Mouse (Mus musculus) midbrain, embryonic 13.5 days (tissue): ENCODE measurements around the gene Cdt1. TPM values are rescaled to one million over a fixed set of nuclear protein-coding genes. Genes with fewer than 3 reads are reported as not detected.
A peak's percentile ranks its signal among the peaks of the same experiment; 100 is the strongest.

Experiments used
- ATAC-seq: fragments of 200-750 bp; cut with Nextera tagmentation; 2 replicates; pipeline ENCODE4 v1.8.0; 2017; ENCODE audit warnings: mild to moderate bottlenecking, moderate TSS enrichment, moderate library complexity
- H3K27ac ChIP-seq: fragments of 300-500 bp; sonication (generic); 2 replicates; pipeline ENCODE4 v1.5.1; 2015; ENCODE audit warnings: inconsistent platforms, mild to moderate bottlenecking, moderate library complexity
- H3K27me3 ChIP-seq: fragments of 300-500 bp; sonication (generic); 2 replicates; pipeline ENCODE4 v1.6.1; 2015; ENCODE audit warnings: mild to moderate bottlenecking, inconsistent platforms
- H3K36me3 ChIP-seq: fragments of 300-500 bp; sonication (generic); 2 replicates; pipeline ENCODE4 v1.6.1; 2015; ENCODE audit warnings: mild to moderate bottlenecking, inconsistent platforms
- H3K4me1 ChIP-seq: fragments of 300-500 bp; sonication (generic); replicated peaks from 2 replicates; pipeline ENCODE4 v1.6.1; 2015; ENCODE audit warnings: inconsistent platforms
- H3K4me2 ChIP-seq: fragments of 300-500 bp; sonication (generic); replicated peaks from 2 replicates; pipeline ENCODE4 v1.6.1; 2015; ENCODE audit warnings: moderate library complexity, mild to moderate bottlenecking, inconsistent platforms
- H3K4me3 ChIP-seq: fragments of 300-500 bp; sonication (generic); replicated peaks from 2 replicates; pipeline ENCODE4 v1.5.1; 2015; ENCODE audit warnings: mild to moderate bottlenecking, inconsistent platforms
- H3K9ac ChIP-seq: fragments of 300-500 bp; sonication (generic); replicated peaks from 2 replicates; pipeline ENCODE4 v1.6.1; 2015; ENCODE audit warnings: mild to moderate bottlenecking, inconsistent platforms
- H3K9me3 ChIP-seq: fragments of 300-500 bp; sonication (generic); 2 replicates; pipeline ENCODE4 v1.6.1; 2016; ENCODE audit warnings: mild to moderate bottlenecking, inconsistent platforms
- WGBS: fragments of 180-500 bp; shearing (Covaris S2); methylation state at CpG from one replicate; pipeline ENCODE4 v1.1.7; 2015; 5-methylcytosine and 5-hydroxymethylcytosine counted together
- polyA plus RNA-seq: library from polyadenylated mRNA; unstranded; fragments of >200 nt; fragmentation: Nextera tagmentation; extraction: Ambion mirVana; gene quantifications from 2 replicates; pipeline ENCODE4 v1.2.1, GENCODE M21; 2015

The Cdt1 gene
- polyA plus RNA-seq, 1 experiment from 2014 or later = 14.1 TPM

DNA sequence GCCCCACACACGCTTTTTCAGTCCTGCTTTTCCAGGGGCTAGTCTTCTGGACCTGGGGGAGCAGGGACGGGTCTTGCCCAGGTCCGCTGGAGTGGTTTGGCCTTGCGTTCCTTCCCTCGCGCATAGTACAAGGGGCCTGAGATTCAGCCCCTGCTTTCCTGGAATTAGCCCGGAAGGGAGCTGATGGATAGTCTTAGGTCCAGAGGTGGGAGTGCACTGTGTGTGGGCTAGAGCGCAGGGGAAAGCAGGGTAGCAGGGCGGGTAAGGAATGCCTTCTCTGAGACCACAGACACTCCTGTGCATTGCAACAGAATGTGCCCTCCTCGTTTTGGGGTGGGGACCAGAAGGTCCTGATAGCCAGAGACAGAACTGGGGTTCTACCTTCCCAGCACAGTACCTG lies 9.3 kb downstream of the Cdt1 start:
- peaks cover 34% of the 10 kb centered on the region for H3K4me1 ChIP-seq
- H3K4me3 ChIP-seq = peak overlapping the region; percentile 67
- peak; percentile 46 for ATAC-seq
- H3K9ac ChIP-seq = peak overlapping the region; percentile 86
- peak overlapping the region; percentile 87 for H3K4me2 ChIP-seq
- peaks cover 14% of the 10 kb centered on the region for H3K36me3 ChIP-seq
- no peak overlapping the region; the same call in 1 of the 2 replicates for H3K27ac ChIP-seq
- H3K9me3 ChIP-seq = no peaks in the 10 kb centered on the region
- H3K27me3 ChIP-seq = no peaks in the 10 kb centered on the region
- 38% methylated on average over 10 of the region's 10 CpGs for WGBS

DNA sequence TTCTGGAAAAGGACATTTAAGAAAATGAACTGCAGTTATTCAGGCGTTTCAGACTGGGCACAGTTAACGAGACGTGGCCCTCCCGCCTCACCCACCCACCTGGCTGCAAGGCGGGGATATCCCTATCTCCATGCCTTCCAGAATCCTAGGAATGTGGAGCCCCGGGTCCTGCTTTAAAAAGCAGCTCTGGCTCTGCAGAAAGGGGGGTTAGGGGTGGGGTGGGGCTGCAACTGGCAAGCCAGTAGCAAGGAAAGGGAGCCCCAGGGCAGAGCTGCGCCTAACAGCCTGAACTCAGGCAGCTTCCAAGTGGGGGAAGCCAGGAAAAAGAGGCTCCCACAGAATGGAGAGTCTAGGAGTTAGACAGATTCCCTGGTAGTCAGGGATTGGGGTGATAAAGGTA lies 11.4 kb downstream of the Cdt1 start:
- WGBS = 33% methylated on average over 7 of the region's 7 CpGs
- no peak overlapping the region for H3K9ac ChIP-seq
- H3K36me3 ChIP-seq = peaks cover 7% of the 10 kb centered on the region; the same call in 1 of the 2 replicates
- no peaks in the 10 kb centered on the region for H3K27me3 ChIP-seq
- peaks cover 27% of the 10 kb centered on the region for H3K4me1 ChIP-seq
- H3K9me3 ChIP-seq = no peaks in the 10 kb centered on the region
- ATAC-seq = no peak
- no peak overlapping the region for H3K4me3 ChIP-seq
- no peak overlapping the region for H3K4me2 ChIP-seq
- H3K27ac ChIP-seq = no peak overlapping the region

DNA sequence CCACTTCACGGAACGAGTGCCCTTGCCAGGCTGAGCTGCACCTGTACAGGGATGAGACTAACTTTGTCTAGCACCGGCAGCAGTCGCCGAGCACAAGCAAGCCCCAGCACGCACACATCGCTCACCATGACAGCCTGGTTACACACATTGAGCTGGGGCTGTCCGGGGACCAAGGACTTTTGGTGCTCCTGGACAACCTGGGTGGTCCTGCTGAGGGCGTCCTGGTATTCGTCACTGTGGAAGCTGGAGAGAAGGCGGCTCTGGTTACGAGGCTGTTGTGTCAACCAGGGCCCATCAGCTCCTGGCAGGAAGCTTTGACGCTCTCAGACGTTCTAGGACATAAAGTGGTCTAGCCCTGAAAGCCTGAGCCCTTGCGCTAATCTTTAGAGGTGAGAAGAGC lies 13.1 kb downstream of the Cdt1 start:
- no peaks in the 10 kb centered on the region for H3K27me3 ChIP-seq
- H3K4me3 ChIP-seq = no peak overlapping the region
- no peak overlapping the region for H3K9ac ChIP-seq
- no peak for ATAC-seq
- 86% methylated on average over 13 of the region's 15 CpGs for WGBS
- H3K27ac ChIP-seq = no peak overlapping the region
- no peaks in the 10 kb centered on the region for H3K9me3 ChIP-seq
- peaks cover 17% of the 10 kb centered on the region for H3K4me1 ChIP-seq
- H3K4me2 ChIP-seq = no peak overlapping the region
- H3K36me3 ChIP-seq = no peaks in the 10 kb centered on the region

DNA sequence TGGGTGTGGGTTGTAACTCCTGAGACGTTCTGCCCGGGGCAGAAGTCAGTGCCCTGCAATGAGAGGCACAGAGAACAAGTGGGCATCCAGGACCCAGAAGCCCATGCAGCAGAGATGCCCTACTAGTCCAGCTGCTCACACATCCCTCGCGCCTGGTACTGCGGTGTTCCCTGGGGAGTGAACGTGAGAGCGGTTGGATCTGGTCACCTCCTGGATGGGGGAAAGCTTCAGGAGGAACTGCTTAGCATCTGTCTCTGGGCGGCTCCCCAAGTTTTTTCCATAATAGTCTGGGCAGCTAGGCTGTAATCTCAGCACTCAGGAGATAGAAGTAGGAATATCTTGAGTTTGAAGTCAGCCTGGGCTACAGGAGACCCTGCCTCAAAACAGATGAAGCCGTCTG lies 17.2 kb downstream of the Cdt1 start:
- H3K27ac ChIP-seq = no peak overlapping the region
- peaks cover 11% of the 10 kb centered on the region; the same call in 1 of the 2 replicates for H3K4me1 ChIP-seq
- no peaks in the 10 kb centered on the region for H3K9me3 ChIP-seq
- no peak for ATAC-seq
- H3K9ac ChIP-seq = no peak overlapping the region
- H3K36me3 ChIP-seq = no peaks in the 10 kb centered on the region
- H3K4me3 ChIP-seq = no peak overlapping the region
- 88% methylated on average over 9 of the region's 9 CpGs for WGBS
- no peaks in the 10 kb centered on the region for H3K27me3 ChIP-seq
- no peak overlapping the region for H3K4me2 ChIP-seq

DNA sequence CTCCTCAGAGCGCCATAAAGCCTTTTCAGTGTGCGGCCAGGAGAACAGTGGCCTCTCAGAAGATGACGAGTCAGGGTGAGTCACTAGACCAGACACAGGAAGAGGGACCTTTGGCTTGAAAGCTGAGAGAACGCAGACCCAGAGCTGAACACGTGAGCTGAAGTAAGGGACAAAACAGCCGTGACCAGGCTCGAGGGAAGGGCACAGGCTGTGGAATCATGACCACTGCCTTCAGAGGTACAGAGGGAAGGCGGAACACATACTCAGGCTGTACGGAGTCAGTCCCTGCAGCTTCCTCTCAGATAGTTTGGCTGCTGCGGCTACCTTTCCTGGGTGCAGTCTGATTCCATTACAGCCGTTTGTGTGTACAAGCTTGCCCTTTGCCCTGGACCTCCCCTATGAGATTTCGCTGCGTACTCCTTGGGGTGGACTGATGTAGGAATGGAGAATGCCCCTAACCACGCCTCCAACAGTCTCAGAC lies 17.6 kb downstream of the Cdt1 start:
- ATAC-seq = no peak
- Histone ChIP-seq H3K4me3 (no peak overlapping the region), H3K27me3 (no peaks in the 10 kb centered on the region), H3K4me1 (peaks cover 11% of the 10 kb centered on the region; the same call in 1 of the 2 replicates), H3K36me3 (no peaks in the 10 kb centered on the region), H3K27ac (no peak overlapping the region), H3K9ac (no peak overlapping the region), H3K9me3 (no peaks in the 10 kb centered on the region), H3K4me2 (no peak overlapping the region)
- WGBS = 73% methylated on average over 14 of the region's 14 CpGs

DNA sequence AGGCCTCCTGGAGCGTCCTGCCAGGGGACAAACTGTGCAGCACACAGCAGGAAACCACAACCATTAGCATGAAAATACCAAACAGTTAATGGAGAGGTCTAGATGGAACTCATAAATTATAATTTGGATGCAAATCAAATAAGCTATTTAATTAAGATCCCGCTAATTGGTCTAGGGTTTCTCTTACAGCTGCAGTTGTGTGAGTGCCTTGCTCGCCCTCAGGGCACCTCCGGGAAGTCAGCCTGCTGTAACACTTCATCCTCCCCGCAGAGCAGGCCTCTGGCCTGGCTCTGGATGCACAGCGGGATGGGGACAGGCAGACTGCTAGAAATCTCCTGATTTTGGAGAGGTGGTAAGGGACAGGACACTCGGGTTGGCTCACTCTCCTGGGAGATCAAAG lies 18.4 kb downstream of the Cdt1 start:
- WGBS = 58% methylated on average over 7 of the region's 7 CpGs
- no peak overlapping the region for H3K4me2 ChIP-seq
- H3K9me3 ChIP-seq = no peaks in the 10 kb centered on the region
- no peak overlapping the region for H3K9ac ChIP-seq
- H3K4me1 ChIP-seq = peaks cover 11% of the 10 kb centered on the region; the same call in 1 of the 2 replicates
- no peak for ATAC-seq
- H3K27me3 ChIP-seq = no peaks in the 10 kb centered on the region
- H3K36me3 ChIP-seq = no peaks in the 10 kb centered on the region
- H3K4me3 ChIP-seq = no peak overlapping the region
- H3K27ac ChIP-seq = no peak overlapping the region

DNA sequence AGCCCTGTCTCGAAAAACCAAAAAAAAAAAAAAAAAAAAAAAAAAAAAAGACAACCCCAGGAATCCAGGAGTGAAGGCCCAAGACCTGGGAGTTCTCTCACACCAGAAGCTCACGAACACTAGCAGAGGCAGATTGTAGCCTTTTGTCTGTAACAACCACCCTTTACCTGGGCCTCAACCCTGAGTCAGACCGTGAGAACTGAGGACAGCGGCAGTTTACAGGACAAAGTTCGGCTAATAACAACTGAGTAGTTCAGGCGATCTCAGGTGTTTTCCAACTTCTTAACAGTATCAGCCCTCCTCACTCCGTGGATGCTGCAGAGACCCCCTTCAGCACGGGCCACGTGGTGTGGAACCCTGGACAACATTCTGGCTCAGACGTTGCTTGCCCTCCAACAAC lies 18.9 kb downstream of the Cdt1 start:
- no peak overlapping the region for H3K27ac ChIP-seq
- no peaks in the 10 kb centered on the region for H3K36me3 ChIP-seq
- H3K27me3 ChIP-seq = no peaks in the 10 kb centered on the region
- ATAC-seq = no peak
- H3K4me1 ChIP-seq = peaks cover 11% of the 10 kb centered on the region; the same call in 1 of the 2 replicates
- H3K4me2 ChIP-seq = no peak overlapping the region
- no peak overlapping the region for H3K4me3 ChIP-seq
- WGBS = 85% methylated on average over 10 of the region's 10 CpGs
- no peak overlapping the region for H3K9ac ChIP-seq
- no peaks in the 10 kb centered on the region for H3K9me3 ChIP-seq

DNA sequence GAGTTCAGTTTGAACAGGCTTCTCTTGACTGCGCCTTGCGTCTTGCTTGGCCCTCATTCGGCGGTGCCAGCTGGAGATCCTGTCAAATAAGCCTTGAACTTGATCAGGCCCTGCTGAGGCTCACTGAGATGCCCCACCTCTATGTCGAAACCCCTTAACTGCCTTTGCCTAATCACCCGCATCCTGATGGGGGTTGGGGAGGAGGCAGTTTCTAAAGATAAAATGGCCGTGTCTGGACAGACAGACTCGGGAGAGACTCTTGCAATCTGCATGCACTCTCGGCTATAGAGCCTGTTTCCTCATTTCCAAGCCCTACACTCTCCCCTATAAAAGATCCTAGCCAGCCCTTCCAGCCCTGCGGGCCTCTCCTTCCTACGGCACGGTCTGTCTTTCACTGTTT lies 25.4 kb downstream of the Cdt1 start:
- H3K27ac ChIP-seq = 0 out of 2 replicates have a peak overlapping the region, but pooled peaks have one; percentile 47
- no peak for ATAC-seq
- WGBS = 78% methylated on average over 12 of the region's 12 CpGs

DNA sequence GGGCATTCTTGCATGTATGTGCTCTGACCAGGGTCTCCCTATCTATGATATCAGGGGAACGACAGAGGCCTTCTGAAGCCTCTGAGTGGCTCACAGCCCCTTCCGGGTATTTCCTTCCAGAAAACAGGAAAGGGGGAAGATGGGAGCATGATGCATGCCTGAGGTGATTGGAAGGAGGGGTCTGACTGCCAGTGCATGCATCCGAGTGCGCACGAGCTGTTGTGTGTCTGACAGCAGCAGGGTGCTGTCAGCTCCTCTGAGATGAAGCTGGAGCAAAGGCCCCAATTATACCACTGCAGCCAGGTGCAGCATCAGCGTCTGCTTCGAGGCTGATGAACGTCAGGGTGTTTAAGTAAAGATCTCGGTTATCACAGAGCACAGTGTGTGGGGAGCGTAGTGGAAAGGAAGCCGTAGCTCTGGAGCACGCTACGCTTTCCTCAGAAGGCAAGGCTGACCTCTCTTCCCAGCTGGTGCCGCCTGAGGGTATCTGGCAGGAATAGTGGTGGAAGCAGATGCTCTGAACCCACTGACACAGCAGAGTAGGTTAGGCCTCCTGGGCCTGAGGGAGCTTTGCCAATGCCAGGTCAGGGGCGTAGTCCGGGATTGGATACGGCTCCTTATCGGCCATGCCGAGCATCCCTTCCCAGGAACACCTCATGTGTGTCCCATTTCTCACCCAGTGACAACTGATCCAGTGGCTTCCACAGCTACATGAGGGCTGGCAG lies 26.1 kb downstream of the Cdt1 start:
- Histone ChIP-seq H3K9me3 (no peaks in the 10 kb centered on the region), H3K9ac (no peak overlapping the region), H3K27ac (peak overlapping the region; percentile 47; the same call in 1 of the 2 replicates), H3K27me3 (no peaks in the 10 kb centered on the region), H3K4me1 (no peaks in the 10 kb centered on the region), H3K4me2 (no peak overlapping the region), H3K36me3 (no peaks in the 10 kb centered on the region), H3K4me3 (no peak overlapping the region)
- WGBS = 83% methylated on average over 19 of the region's 19 CpGs
- no peak for ATAC-seq

More for the DNA sequence above, 25.4 kb downstream of the Cdt1 start:
- Histone ChIP-seq H3K4me1 (no peaks in the 10 kb centered on the region), H3K27me3 (no peaks in the 10 kb centered on the region), H3K4me2 (no peak overlapping the region), H3K9me3 (no peaks in the 10 kb centered on the region), H3K9ac (no peak overlapping the region; the same call in 1 of the 2 replicates), H3K36me3 (no peaks in the 10 kb centered on the region), H3K4me3 (no peak overlapping the region)

DNA sequence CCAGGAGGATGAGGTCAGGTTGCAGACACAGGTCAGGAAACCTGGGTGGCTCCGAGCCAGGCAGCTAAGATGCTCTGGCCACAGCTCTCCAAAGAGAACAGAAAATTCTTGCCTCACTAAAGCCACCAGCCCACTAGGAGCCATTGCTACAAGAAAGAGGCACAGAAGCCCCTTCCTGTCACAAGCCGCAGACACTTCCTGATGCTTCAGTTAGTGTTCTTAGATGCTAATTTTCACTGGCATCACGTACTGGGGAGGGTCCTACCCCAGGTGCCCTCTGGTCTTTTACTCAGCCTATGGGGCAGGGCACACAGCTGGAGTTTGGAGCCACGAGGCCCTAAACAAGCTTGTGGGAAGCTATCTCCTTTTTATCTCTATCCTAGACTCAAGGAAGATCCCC lies 28.2 kb downstream of the Cdt1 start:
- WGBS = 61% methylated on average over 4 of the region's 4 CpGs
- Histone ChIP-seq H3K36me3 (no peaks in the 10 kb centered on the region), H3K27ac (no peak overlapping the region), H3K9ac (no peak overlapping the region), H3K9me3 (no peaks in the 10 kb centered on the region), H3K4me2 (no peak overlapping the region), H3K4me3 (no peak overlapping the region), H3K4me1 (no peaks in the 10 kb centered on the region), H3K27me3 (no peaks in the 10 kb centered on the region)
- ATAC-seq = no peak

DNA sequence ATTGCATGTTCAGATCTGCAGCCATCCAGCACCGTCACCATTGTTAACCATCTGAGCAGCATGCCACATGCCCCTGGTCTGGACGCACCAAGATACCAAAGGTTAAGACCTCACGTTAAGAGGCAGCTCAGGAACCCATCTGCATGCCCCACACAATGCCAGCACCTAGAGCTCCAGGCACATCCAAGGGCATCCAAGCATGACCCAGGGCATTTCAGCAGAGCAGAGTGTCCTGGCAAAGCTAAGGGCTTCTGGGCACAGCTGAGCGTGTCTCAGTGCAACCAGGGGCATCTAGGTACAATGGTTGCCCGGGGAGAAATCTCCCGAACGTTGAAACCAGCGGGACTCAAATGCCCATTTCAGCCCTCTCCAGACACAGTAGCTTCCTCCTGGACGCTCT lies 32.9 kb downstream of the Cdt1 start:
- no peak overlapping the region for H3K4me2 ChIP-seq
- H3K36me3 ChIP-seq = no peaks in the 10 kb centered on the region
- no peaks in the 10 kb centered on the region for H3K27me3 ChIP-seq
- H3K27ac ChIP-seq = no peak overlapping the region
- H3K4me3 ChIP-seq = no peak overlapping the region
- ATAC-seq = no peak
- H3K9me3 ChIP-seq = no peaks in the 10 kb centered on the region
- H3K4me1 ChIP-seq = no peaks in the 10 kb centered on the region
- WGBS = 90% methylated on average over 9 of the region's 9 CpGs
- no peak overlapping the region for H3K9ac ChIP-seq

DNA sequence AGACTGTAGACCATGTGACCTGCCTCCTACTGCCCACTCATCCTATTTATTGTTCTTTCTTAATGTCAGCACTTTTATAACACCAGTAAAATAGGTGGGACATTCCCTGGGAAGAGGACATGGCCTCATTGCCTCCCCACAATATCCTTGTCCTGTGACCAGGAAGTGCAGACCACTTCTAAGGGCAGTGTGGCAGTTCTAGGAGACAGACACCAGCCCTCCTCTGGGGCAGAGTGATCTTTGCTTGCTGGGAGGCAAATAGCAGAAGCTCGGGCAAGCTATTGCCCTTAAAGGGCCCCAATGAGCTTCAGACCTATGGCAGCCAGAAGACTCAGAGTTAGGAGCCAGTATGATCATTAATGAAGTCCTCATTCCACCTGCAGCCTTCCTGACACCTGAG lies 36.8 kb downstream of the Cdt1 start:
- no peak for ATAC-seq
- Histone ChIP-seq H3K9ac (no peak overlapping the region), H3K27me3 (no peaks in the 10 kb centered on the region), H3K4me3 (no peak overlapping the region), H3K27ac (no peak overlapping the region), H3K4me1 (no peaks in the 10 kb centered on the region), H3K9me3 (no peaks in the 10 kb centered on the region), H3K4me2 (no peak overlapping the region), H3K36me3 (no peaks in the 10 kb centered on the region)
- WGBS = 65% methylated on average over 1 of the region's 1 CpGs

DNA sequence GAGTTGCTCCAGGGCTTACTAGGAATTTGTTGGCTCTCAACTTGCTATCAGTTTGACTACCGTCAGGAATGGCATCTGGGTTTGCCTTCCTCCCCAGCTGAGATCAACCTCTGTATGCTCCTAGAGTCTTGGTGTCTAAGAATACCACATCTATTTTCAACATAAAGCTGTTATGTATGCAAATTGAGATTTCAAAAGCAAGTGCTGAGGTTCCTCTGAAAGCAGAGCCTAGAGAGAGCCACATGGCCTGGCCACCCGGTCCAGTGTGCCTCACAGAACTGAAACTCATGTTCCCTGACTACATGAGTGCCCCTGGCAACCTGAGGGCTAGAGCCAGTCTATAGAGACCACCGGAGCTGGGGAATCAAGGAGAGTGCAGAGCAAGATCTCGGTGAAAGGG lies 37.6 kb downstream of the Cdt1 start:
- WGBS = 85% methylated on average over 4 of the region's 4 CpGs
- no peak for ATAC-seq

More for the DNA sequence above, 37.6 kb downstream of the Cdt1 start:
- H3K4me2 ChIP-seq = no peak overlapping the region
- no peaks in the 10 kb centered on the region for H3K27me3 ChIP-seq
- peaks cover 2% of the 10 kb centered on the region for H3K4me1 ChIP-seq
- no peak overlapping the region for H3K9ac ChIP-seq
- no peak overlapping the region for H3K27ac ChIP-seq
- H3K4me3 ChIP-seq = no peak overlapping the region
- H3K9me3 ChIP-seq = no peaks in the 10 kb centered on the region
- no peaks in the 10 kb centered on the region for H3K36me3 ChIP-seq
